Mouse (Mus musculus): Measurements from ENCODE around the gene Togaram2.

- TF ChIP-seq CTCF (IDR thresholded peaks at IDR 0.05; ENCODE audit: borderline replicate concordance, insufficient read depth, low read depth, low read length), result no peak
- TF ChIP-seq POLR2A (IDR thresholded peaks at IDR 0.05; ENCODE audit: borderline replicate concordance, insufficient read depth, low read length), result no peak
These were observed 23.1 kb upstream of the Togaram2 start for GRCm38 (mm10) chr17:71650011-71650410.

All from cerebellum, adult 2 months (tissue).